Mouse (Mus musculus) kidney, adult 2 months (tissue): ENCODE results near the gene 9230104L09Rik. TPM values are rescaled to one million over a fixed set of nuclear protein-coding genes. Genes with fewer than 3 reads are reported as not detected.

Experiments used
- DNase-seq: peaks from one replicate; pipeline ENCODE4 v3.0.0; 2021
- H3K27ac ChIP-seq: fragments of 200-500 bp; 2 replicates; pipeline ENCODE4 v1.5.1; 2012; ENCODE audit warnings: low read depth, low read length, control low read depth, inconsistent platforms; ENCODE audit not compliant: insufficient read depth
- H3K27me3 ChIP-seq: fragments of 200-500 bp; replicated peaks from 2 replicates; pipeline ENCODE4 v1.6.1; 2012; ENCODE audit warnings: mild to moderate bottlenecking, moderate library complexity, low read length, inconsistent platforms; ENCODE audit not compliant: control insufficient read depth, insufficient read depth
- H3K36me3 ChIP-seq: fragments of 200-500 bp; 2 replicates; pipeline ENCODE4 v1.6.1; 2012; ENCODE audit warnings: mild to moderate bottlenecking, moderate library complexity, low read length, inconsistent platforms; ENCODE audit not compliant: control insufficient read depth, insufficient read depth
- H3K4me1 ChIP-seq: fragments of 200-500 bp; 2 replicates; pipeline ENCODE4 v1.6.1; 2011; ENCODE audit warnings: low read length; ENCODE audit not compliant: control insufficient read depth, insufficient read depth
- H3K4me3 ChIP-seq: fragments of 200-500 bp; 2 replicates; pipeline ENCODE4 v1.5.1; 2011; ENCODE audit warnings: mild to moderate bottlenecking, low read depth, low read length, control low read depth; ENCODE audit not compliant: insufficient read depth
- CTCF ChIP-seq: fragments of 200-500 bp; conservative IDR thresholded peaks from 2 replicates; pipeline ENCODE4 v1.5.1; 2011; ENCODE audit warnings: low read depth, mild to moderate bottlenecking, control low read depth, low read length, moderate library complexity, mixed read lengths; ENCODE audit not compliant: insufficient read depth, insufficient read length
- POLR2A ChIP-seq: fragments of 200-500 bp; IDR thresholded peaks from one replicate; pipeline ENCODE4 v1.6.1; 2011; ENCODE audit warnings: low read depth, low read length, control low read depth
- WGBS: fragments of 180-500 bp; shearing (Covaris S2); methylation state at CpG from one replicate; pipeline ENCODE4 v1.1.7; 2018; 5-methylcytosine and 5-hydroxymethylcytosine counted together
- polyA plus RNA-seq: library from polyadenylated mRNA; depleted of rRNA; stranded (reverse); fragments of >200 nt; gene quantifications from 2 replicates; pipeline ENCODE4 v1.2.3, GENCODE M21; 2012

The 9230104L09Rik gene
- polyA plus RNA-seq, 1 experiment, result not detected

- H3K27me3 ChIP-seq, result no peaks in the 10 kb centered on the region
- H3K36me3 ChIP-seq, result no peaks in the 10 kb centered on the region
- H3K4me1 ChIP-seq, result no peaks in the 10 kb centered on the region
- DNase-seq, result no peak
- no peak overlapping the region for H3K27ac ChIP-seq
- TF ChIP-seq POLR2A, result no peak
- TF ChIP-seq CTCF, result no peak
- WGBS, result 80% methylated on average over 3 of the region's 3 CpGs
- no peak overlapping the region for H3K4me3 ChIP-seq
Observed at GRCm38 (mm10) chr2:148888872-148889271, 24.0 kb upstream of the 9230104L09Rik start.

DNA sequence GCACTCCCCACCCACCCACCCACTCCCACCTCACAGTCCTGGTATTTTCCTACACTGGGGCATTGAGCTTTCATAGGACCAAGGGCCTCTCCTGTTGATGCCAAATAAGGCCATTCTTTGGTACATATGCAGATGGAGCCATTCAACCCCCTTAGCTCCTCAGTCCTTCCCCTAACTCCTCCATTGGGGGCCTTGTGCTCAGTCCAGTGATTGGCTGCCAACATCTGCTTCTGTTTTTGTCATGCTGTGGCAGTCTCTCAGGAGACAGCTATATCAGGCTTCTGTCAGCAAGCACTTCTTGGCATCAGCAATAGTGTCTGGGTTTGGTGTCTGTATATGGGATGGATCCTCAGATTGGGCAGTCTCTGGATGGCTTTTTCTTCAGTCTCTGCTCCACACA is 19.9 kb upstream of the 9230104L09Rik start:
- no peaks in the 10 kb centered on the region for H3K27me3 ChIP-seq
- H3K4me3 ChIP-seq, result no peak overlapping the region
- H3K36me3 ChIP-seq, result no peaks in the 10 kb centered on the region
- no peaks in the 10 kb centered on the region for H3K4me1 ChIP-seq
- TF ChIP-seq CTCF (no peak), POLR2A (no peak)
- DNase-seq, result no peak
- no peak overlapping the region for H3K27ac ChIP-seq

GRCm38 (mm10) chr2:148879199-148879598 is 14.4 kb upstream of the 9230104L09Rik start:
- peak; percentile 68 for DNase-seq
- Histone ChIP-seq H3K27me3 (no peaks in the 10 kb centered on the region), H3K4me1 (peaks cover 14% of the 10 kb centered on the region), H3K4me3 (no peak overlapping the region), H3K36me3 (no peaks in the 10 kb centered on the region), H3K27ac (peak overlapping the region; percentile 88)
- 63% methylated on average over 1 of the region's 1 CpGs for WGBS
- TF ChIP-seq CTCF (no peak), POLR2A (no peak)

- H3K4me3 ChIP-seq, result no peak overlapping the region
- no peaks in the 10 kb centered on the region for H3K36me3 ChIP-seq
- H3K27ac ChIP-seq, result peak overlapping the region; percentile 88
- peak; percentile 38 for DNase-seq
- H3K4me1 ChIP-seq, result peaks cover 16% of the 10 kb centered on the region
- no peak for TF ChIP-seq CTCF
- no peak for TF ChIP-seq POLR2A
- 10% methylated on average over 2 of the region's 2 CpGs for WGBS
- no peaks in the 10 kb centered on the region for H3K27me3 ChIP-seq
Observed at GRCm38 (mm10) chr2:148878641-148879130, 13.8 kb upstream of the 9230104L09Rik start.

DNA sequence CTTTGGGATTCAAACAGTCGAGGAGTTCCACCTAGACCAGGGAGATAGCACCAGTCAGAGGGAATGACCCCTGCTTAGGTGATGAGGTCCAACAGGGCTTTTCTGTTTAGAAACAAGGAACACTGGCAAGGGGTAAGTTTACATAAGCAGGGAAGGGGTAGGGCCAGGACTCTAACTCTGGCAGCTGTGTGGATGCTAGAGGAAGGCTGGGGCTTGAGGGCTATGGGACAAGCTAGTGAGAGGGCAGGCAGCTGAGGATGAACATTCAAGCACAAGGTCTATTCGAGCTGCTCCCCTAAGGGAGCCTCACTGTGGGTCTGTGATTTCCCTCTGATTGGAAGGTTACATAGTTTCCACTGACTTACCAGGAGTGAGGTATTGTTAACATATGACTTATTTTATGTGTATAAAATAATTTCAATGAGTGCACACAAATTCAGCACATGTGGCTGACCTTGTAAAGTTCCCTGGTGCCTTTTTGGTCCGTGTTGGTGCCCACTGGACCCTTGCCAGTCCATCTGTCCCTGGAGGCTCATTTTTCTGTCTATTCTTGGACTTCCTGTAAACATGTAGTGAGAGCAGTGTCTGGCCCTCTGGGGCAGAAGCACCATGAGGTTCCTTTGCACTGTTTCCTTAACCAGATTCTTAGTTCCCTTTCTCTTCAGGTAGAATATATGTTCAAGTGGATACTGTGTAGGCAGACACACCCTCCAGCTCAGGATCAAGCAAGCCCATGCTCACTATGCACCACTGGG is 12.4 kb upstream of the 9230104L09Rik start:
- H3K27ac ChIP-seq, result peak overlapping the region; percentile 21
- no peaks in the 10 kb centered on the region for H3K27me3 ChIP-seq
- no peak for TF ChIP-seq POLR2A
- TF ChIP-seq CTCF, result no peak
- H3K36me3 ChIP-seq, result no peaks in the 10 kb centered on the region
- H3K4me1 ChIP-seq, result peaks cover 16% of the 10 kb centered on the region
- peak; percentile 79 for DNase-seq
- no peak overlapping the region for H3K4me3 ChIP-seq
- 42% methylated on average over 3 of the region's 3 CpGs for WGBS

DNA sequence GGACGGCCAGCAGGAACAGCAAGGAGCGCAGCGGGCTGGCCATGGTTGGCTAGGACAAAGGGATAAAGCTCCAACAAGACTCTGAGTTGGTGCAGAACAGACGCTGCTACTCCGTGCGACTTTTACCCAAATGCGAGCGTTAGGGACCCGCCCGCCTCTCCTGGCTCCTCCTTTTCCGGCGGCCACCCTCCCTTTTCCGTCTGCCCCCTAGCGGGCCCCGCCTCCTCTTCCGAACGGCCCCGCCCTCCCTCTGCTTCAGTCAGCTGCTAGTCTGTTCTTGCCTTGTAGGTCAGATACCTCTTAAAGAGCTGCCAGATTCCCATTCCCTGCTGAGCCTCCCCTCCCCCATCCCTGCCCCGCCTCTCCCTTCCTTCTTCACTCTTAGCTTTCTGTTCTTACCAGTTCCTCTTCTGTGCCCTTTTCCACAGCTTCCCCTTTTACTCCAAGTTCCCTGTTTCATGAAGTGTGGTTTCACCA is 10.5 kb upstream of the 9230104L09Rik start, which contains the start of gene Cst3:
Gene Cst3 (minus strand): TSS at position 358 of the 477 bp plus-strand sequence.
- TF ChIP-seq CTCF, result no peak
- peak; percentile 66 for TF ChIP-seq POLR2A
- peaks cover 16% of the 10 kb centered on the region for H3K4me1 ChIP-seq
- no peaks in the 10 kb centered on the region; the same call in 1 of the 2 replicates for H3K36me3 ChIP-seq
- H3K27ac ChIP-seq, result peak within 1 kb of the TSS; percentile 90
- WGBS, result 1% methylated on average over 19 of the region's 19 CpGs
- no peaks in the 10 kb centered on the region for H3K27me3 ChIP-seq
- H3K4me3 ChIP-seq, result peak within 1 kb of the TSS; percentile 85
- peak; percentile 98 for DNase-seq

DNA sequence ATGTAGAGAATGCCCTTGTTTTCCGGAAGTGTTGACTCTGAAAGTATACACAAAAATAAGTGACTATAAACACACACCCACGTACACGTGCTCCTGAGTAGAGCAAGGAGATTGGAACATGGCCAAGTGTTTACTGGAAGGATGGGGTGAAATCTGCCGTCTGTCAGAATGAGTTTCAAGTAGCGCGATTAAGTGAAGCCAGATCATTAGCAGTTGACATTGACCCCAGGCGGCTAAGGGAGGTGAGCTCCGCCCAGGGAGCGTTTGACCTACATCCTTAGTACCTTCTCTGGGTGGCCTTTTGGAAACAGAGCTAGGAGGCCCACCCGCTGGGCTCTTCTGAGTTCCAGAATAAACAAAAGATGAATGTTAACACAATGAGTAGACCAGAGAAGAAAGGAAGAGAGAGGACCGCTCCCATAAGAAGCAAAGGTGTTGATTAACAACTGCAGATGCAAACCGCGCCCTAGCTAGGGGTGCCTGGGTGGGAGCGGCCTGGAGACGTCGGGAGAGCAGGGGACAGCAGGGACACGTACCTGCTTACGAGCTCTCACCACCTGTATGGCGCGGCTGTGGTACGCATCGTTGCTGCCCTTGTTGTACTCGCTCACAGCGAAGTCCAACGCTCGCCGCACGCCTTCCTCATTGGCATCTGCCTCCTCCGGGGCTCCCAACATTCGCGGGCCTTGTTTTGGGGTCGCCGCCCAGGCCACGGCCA is 9.9 kb upstream of the 9230104L09Rik start:
- DNase-seq, result peak; percentile 59
- no peak for TF ChIP-seq CTCF
- no peak for TF ChIP-seq POLR2A
- peak overlapping the region; percentile 85 for H3K4me3 ChIP-seq
- H3K27ac ChIP-seq, result peak overlapping the region; percentile 72
- no peaks in the 10 kb centered on the region for H3K27me3 ChIP-seq
- H3K36me3 ChIP-seq, result no peaks in the 10 kb centered on the region; the same call in 1 of the 2 replicates
- peaks cover 16% of the 10 kb centered on the region for H3K4me1 ChIP-seq
- WGBS, result under 1% methylated on average over 34 of the region's 34 CpGs
